Mouse (Mus musculus) forebrain, embryonic 14.5 days (tissue): Measurements from ENCODE around the gene Mpz. TPM values are rescaled to one million over a fixed set of nuclear protein-coding genes. Genes with fewer than 3 reads are reported as not detected.

Experiments used
- ATAC-seq: fragments of 200-750 bp; cut with Nextera tagmentation; 2 replicates; pipeline ENCODE4 v1.8.0; 2017; ENCODE audit warnings: mild to moderate bottlenecking, moderate library complexity
- DNase-seq: peaks from one replicate; pipeline ENCODE4 v3.0.0-alpha.2; 2015; ENCODE audit warnings: low spot score
- H3K27ac ChIP-seq: fragments of 300-500 bp; sonication (generic); 2 replicates; pipeline ENCODE4 v1.5.1; 2014; ENCODE audit warnings: low read depth, mild to moderate bottlenecking, control low read depth, low read length, moderate library complexity
- H3K27me3 ChIP-seq: fragments of 300-500 bp; sonication (generic); replicated peaks from 2 replicates; pipeline ENCODE4 v1.6.1; 2014; ENCODE audit warnings: low read length, control low read depth, mixed read lengths; ENCODE audit not compliant: control insufficient read depth, insufficient read depth
- H3K36me3 ChIP-seq: fragments of 300-500 bp; sonication (generic); 2 replicates; pipeline ENCODE4 v1.6.1; 2014; ENCODE audit warnings: low read length, control low read depth; ENCODE audit not compliant: control insufficient read depth, insufficient read depth
- H3K4me1 ChIP-seq: fragments of 300-500 bp; sonication (generic); 2 replicates; pipeline ENCODE4 v1.6.1; 2014; ENCODE audit warnings: antibody characterized with exemption, low read length, control low read depth; ENCODE audit not compliant: control insufficient read depth, insufficient read depth
- H3K4me2 ChIP-seq: fragments of 300-500 bp; sonication (generic); 2 replicates; pipeline ENCODE4 v1.6.1; 2014; ENCODE audit warnings: mild to moderate bottlenecking, control low read depth, low read length
- H3K4me3 ChIP-seq: fragments of 300-500 bp; sonication (generic); 2 replicates; pipeline ENCODE4 v1.5.1; 2014; ENCODE audit warnings: low read depth, low read length, control low read depth
- H3K9ac ChIP-seq: fragments of 300-500 bp; sonication (generic); 2 replicates; pipeline ENCODE4 v1.6.1; 2014; ENCODE audit warnings: mild to moderate bottlenecking, low read length, control low read depth, moderate library complexity
- H3K9me3 ChIP-seq: fragments of 300-500 bp; sonication (generic); replicated peaks from 2 replicates; pipeline ENCODE4 v1.6.1; 2016; ENCODE audit warnings: low read length, control low read depth, mixed read lengths; ENCODE audit not compliant: control insufficient read depth
- WGBS: fragments of 180-500 bp; shearing (Covaris S2); extraction: QIAGEN DNeasy Blood & Tissue Kit; methylation state at CpG from one replicate; pipeline ENCODE4 v1.1.7; 2014; 5-methylcytosine and 5-hydroxymethylcytosine counted together
- polyA plus RNA-seq: library from polyadenylated mRNA; unstranded; fragments of >200 nt; fragmentation: Nextera tagmentation; extraction: Ambion mirVana; gene quantifications from 2 replicates; pipeline ENCODE4 v1.2.1, GENCODE M21; 2014

Mpz gene
- polyA plus RNA-seq, 1 experiment from 2014 or later, result 0.09 TPM

- no peak for DNase-seq
- no peak overlapping the region for H3K9ac ChIP-seq
- H3K9me3 ChIP-seq, result no peaks in the 10 kb centered on the region
- no peak for ATAC-seq
- no peaks in the 10 kb centered on the region for H3K36me3 ChIP-seq
- no peak overlapping the region for H3K4me2 ChIP-seq
- peaks cover 11% of the 10 kb centered on the region for H3K27me3 ChIP-seq
- H3K4me1 ChIP-seq, result 0 out of 2 replicates have a peak, but pooled peaks cover 3% of the 10 kb centered on the region
- WGBS, result 67% methylated on average over 1 of the region's 1 CpGs
- no peak overlapping the region for H3K27ac ChIP-seq
- H3K4me3 ChIP-seq, result no peak overlapping the region
Observed at GRCm38 (mm10) chr1:171199532-171199931, 49.0 kb downstream of the Mpz start.

- H3K9me3 ChIP-seq, result no peaks in the 10 kb centered on the region
- 93% methylated on average over 1 of the region's 1 CpGs for WGBS
- H3K9ac ChIP-seq, result no peak overlapping the region
- peaks cover 9% of the 10 kb centered on the region; the same call in 1 of the 2 replicates for H3K27me3 ChIP-seq
- no peak for DNase-seq
- ATAC-seq, result no peak
- no peaks in the 10 kb centered on the region for H3K36me3 ChIP-seq
- no peak overlapping the region for H3K4me3 ChIP-seq
- no peak overlapping the region for H3K27ac ChIP-seq
- no peak overlapping the region for H3K4me2 ChIP-seq
- 0 out of 2 replicates have a peak, but pooled peaks cover 2% of the 10 kb centered on the region for H3K4me1 ChIP-seq
Observed at GRCm38 (mm10) chr1:171200769-171201168, 50.3 kb downstream of the Mpz start.

GRCm38 (mm10) chr1:171203471-171204248, 53.1 kb downstream of the Mpz start:
- no peak overlapping the region for H3K27ac ChIP-seq
- ATAC-seq (no peak), DNase-seq (no peak)
- H3K27me3 ChIP-seq, result no peaks in the 10 kb centered on the region
- H3K4me2 ChIP-seq, result no peak overlapping the region
- H3K9ac ChIP-seq, result no peak overlapping the region
- no peaks in the 10 kb centered on the region for H3K9me3 ChIP-seq
- WGBS, result 56% methylated on average over 10 of the region's 11 CpGs
- H3K4me3 ChIP-seq, result no peak overlapping the region
- no peaks in the 10 kb centered on the region for H3K36me3 ChIP-seq
- H3K4me1 ChIP-seq, result no peaks in the 10 kb centered on the region

- DNase-seq (no peak), ATAC-seq (no peak)
- H3K9ac ChIP-seq, result no peak overlapping the region
- WGBS, result 63% methylated on average over 7 of the region's 7 CpGs
- H3K27me3 ChIP-seq, result no peaks in the 10 kb centered on the region
- H3K4me3 ChIP-seq, result no peak overlapping the region
- no peak overlapping the region for H3K4me2 ChIP-seq
- no peaks in the 10 kb centered on the region for H3K9me3 ChIP-seq
- H3K36me3 ChIP-seq, result no peaks in the 10 kb centered on the region
- H3K4me1 ChIP-seq, result no peaks in the 10 kb centered on the region
- no peak overlapping the region for H3K27ac ChIP-seq
Observed at GRCm38 (mm10) chr1:171204249-171204644, 53.7 kb downstream of the Mpz start.

GRCm38 (mm10) chr1:171205704-171206493, 55.4 kb downstream of the Mpz start:
- Histone ChIP-seq H3K4me3 (no peak overlapping the region), H3K4me2 (no peak overlapping the region), H3K4me1 (no peaks in the 10 kb centered on the region), H3K9me3 (no peaks in the 10 kb centered on the region), H3K36me3 (no peaks in the 10 kb centered on the region), H3K27ac (no peak overlapping the region), H3K9ac (no peak overlapping the region), H3K27me3 (no peaks in the 10 kb centered on the region)
- ATAC-seq, result no peak
- 48% methylated on average over 6 of the region's 6 CpGs for WGBS
- no peak for DNase-seq

- ATAC-seq, result no peak
Observed at GRCm38 (mm10) chr1:171209409-171209808, 58.9 kb downstream of the Mpz start.

More at GRCm38 (mm10) chr1:171209409-171209808, 58.9 kb downstream of the Mpz start:
- DNase-seq, result no peak
- H3K9me3 ChIP-seq, result no peaks in the 10 kb centered on the region
- WGBS, result 14% methylated on average over 4 of the region's 4 CpGs
- no peak overlapping the region for H3K9ac ChIP-seq
- no peak overlapping the region for H3K4me2 ChIP-seq
- H3K27ac ChIP-seq, result no peak overlapping the region
- no peak overlapping the region for H3K4me3 ChIP-seq
- no peaks in the 10 kb centered on the region for H3K4me1 ChIP-seq
- no peaks in the 10 kb centered on the region for H3K27me3 ChIP-seq
- H3K36me3 ChIP-seq, result no peaks in the 10 kb centered on the region

Other genes with a start within 250 kb of the Mpz start
- gene Fcrlb, start 237.8 kb upstream of the Mpz start, polyA plus RNA-seq, result not detected in 2 replicates
- gene Fcrla, start 223.1 kb upstream of the Mpz start, polyA plus RNA-seq, result not detected in 2 replicates
- gene Fcgr2b, start 174.2 kb upstream of the Mpz start, polyA plus RNA-seq, result 0.52 and 1.5 TPM in 2 replicates
- gene Fcgr4, start 131.8 kb upstream of the Mpz start, polyA plus RNA-seq, result 0.41 and 0.50 TPM in 2 replicates
- gene Fcgr3, start 85.8 kb upstream of the Mpz start, polyA plus RNA-seq, result 8.3 and 11.5 TPM in 2 replicates
- 7.2 and 8.8 TPM in 2 replicates for gene Cfap126, start 36.8 kb upstream of the Mpz start, polyA plus RNA-seq
- gene Sdhc, start 108 bp upstream of the Mpz start, polyA plus RNA-seq, result 301 and 310 TPM in 2 replicates
- 9.7 and 10.2 TPM in 2 replicates for gene Pcp4l1, start 45.6 kb downstream of the Mpz start, polyA plus RNA-seq
- 0.13 and 0.36 TPM in 2 replicates for gene Nr1i3, start 63.3 kb downstream of the Mpz start, polyA plus RNA-seq
- 45.0 and 49.2 TPM in 2 replicates for gene Tomm40l, start 71.8 kb downstream of the Mpz start, polyA plus RNA-seq
- gene Apoa2, start 74.3 kb downstream of the Mpz start, polyA plus RNA-seq, result 0.88 and 1.9 TPM in 2 replicates
- gene Fcer1g, start 83.7 kb downstream of the Mpz start, polyA plus RNA-seq, result 25.1 and 31.5 TPM in 2 replicates
- gene Adamts4, start 99.7 kb downstream of the Mpz start, polyA plus RNA-seq, result 2.5 and 3.9 TPM in 2 replicates
- gene Ndufs2, start 100.7 kb downstream of the Mpz start, polyA plus RNA-seq, result 244 and 260 TPM in 2 replicates
- 74.9 and 94.2 TPM in 2 replicates for gene B4galt3, start 119.6 kb downstream of the Mpz start, polyA plus RNA-seq
- gene Ppox, start 130.5 kb downstream of the Mpz start, polyA plus RNA-seq, result 41.4 and 46.0 TPM in 2 replicates
- 89.9 and 104 TPM in 2 replicates for gene Usp21, start 137.3 kb downstream of the Mpz start, polyA plus RNA-seq
- 119 and 127 TPM in 2 replicates for gene Ufc1, start 144.3 kb downstream of the Mpz start, polyA plus RNA-seq
- gene Dedd, start 178.4 kb downstream of the Mpz start, polyA plus RNA-seq, result 53.9 and 60.5 TPM in 2 replicates
- 45.9 and 46.0 TPM in 2 replicates for gene Nit1, start 194.9 kb downstream of the Mpz start, polyA plus RNA-seq
- 78.3 and 82.6 TPM in 2 replicates for gene Pfdn2, start 195.0 kb downstream of the Mpz start, polyA plus RNA-seq
- 3.0 and 5.2 TPM in 2 replicates for gene Klhdc9, start 210.1 kb downstream of the Mpz start, polyA plus RNA-seq
- gene Nectin4, start 219.4 kb downstream of the Mpz start, polyA plus RNA-seq, result 0.11 and 0.32 TPM in 2 replicates
- 0.28 and 0.39 TPM in 2 replicates for gene Arhgap30, start 238.2 kb downstream of the Mpz start, polyA plus RNA-seq